Mouse (Mus musculus) embryonic fibroblast, embryonic 13.5 days (primary cell): ENCODE measurements around the gene Cyp2t4. TPM values are rescaled to one million over a fixed set of nuclear protein-coding genes. Genes with fewer than 3 reads are reported as not detected.
A peak's percentile ranks its signal among the peaks of the same experiment; 100 is the strongest.

Source experiments
- H3K27ac ChIP-seq: 2 replicates; pipeline ENCODE4 v1.5.1; 2012; ENCODE audit warnings: low read length, control low read depth, inconsistent platforms; ENCODE audit not compliant: insufficient read depth
- H3K4me1 ChIP-seq: 2 replicates; pipeline ENCODE4 v1.6.1; 2011; ENCODE audit warnings: low read length; ENCODE audit not compliant: control insufficient read depth, insufficient read depth
- H3K4me3 ChIP-seq: 2 replicates; pipeline ENCODE4 v1.5.1; 2011; ENCODE audit warnings: mild to moderate bottlenecking, control low read depth, low read length; ENCODE audit not compliant: insufficient read depth
- CTCF ChIP-seq: IDR thresholded peaks from 2 replicates; pipeline ENCODE4 v1.5.1; 2011; ENCODE audit warnings: mild to moderate bottlenecking, control low read depth, low read length, moderate library complexity, borderline replicate concordance; ENCODE audit not compliant: insufficient read depth
- POLR2A ChIP-seq: IDR thresholded peaks from 2 replicates; pipeline ENCODE4 v1.6.1; 2011; ENCODE audit warnings: low read depth, mild to moderate bottlenecking, control low read depth, low read length, moderate library complexity
- polyA plus RNA-seq: library from polyadenylated mRNA; stranded (reverse); fragments of >200 nt; gene quantifications from 2 replicates; pipeline ENCODE4 v1.2.4, GENCODE M21; 2011; ENCODE audit warnings: low read depth; ENCODE audit not compliant: missing spikeins, insufficient read length

Gene Cyp2t4
- polyA plus RNA-seq, 1 experiment, result not detected

DNA sequence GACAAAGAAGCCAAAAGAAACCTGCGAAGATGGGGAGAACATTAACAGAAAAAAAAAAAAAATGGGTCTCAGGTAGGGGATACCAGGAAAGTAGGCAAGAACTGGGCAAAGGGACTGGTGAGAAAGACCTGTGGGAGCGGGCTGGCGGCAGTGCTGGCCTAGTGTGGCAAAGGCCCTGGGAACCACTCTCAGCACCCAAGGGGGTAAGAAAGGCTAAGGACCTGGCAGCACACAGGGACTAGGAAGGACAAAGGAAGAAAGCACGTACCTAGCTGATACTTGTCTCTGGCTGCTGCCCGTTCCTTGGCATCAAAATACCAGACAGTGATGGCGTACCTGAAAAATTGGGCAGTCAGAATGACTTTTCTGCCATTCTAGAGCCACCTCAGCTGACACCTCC lies 5.7 kb downstream of the Cyp2t4 start:
- H3K27ac ChIP-seq, result no peak overlapping the region
- H3K4me3 ChIP-seq, result no peak overlapping the region
- H3K4me1 ChIP-seq, result no peaks in the 10 kb centered on the region; the same call in 1 of the 2 replicates
- TF ChIP-seq POLR2A (no peak), CTCF (no peak)

DNA sequence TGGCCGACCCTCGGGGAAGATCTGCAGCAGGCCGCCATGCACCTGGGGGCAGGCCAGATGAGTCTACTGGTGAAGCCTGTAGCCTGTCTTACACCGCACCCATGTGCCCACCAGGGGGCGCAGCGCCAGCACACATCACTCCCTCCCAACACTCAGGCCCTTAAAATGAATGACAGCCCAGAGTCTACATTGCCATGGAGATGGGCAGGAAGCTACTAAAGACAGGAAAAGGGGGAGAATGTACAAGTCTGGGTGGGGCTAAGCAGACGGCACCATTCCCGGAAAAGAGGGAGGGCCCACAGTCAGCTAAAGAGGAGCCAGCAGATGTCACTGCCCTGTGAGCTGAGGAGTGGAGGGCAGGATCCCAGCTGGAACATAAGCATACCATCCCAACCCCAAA lies 6.4 kb downstream of the Cyp2t4 start:
- no peak overlapping the region for H3K27ac ChIP-seq
- no peak overlapping the region for H3K4me3 ChIP-seq
- H3K4me1 ChIP-seq, result no peaks in the 10 kb centered on the region; the same call in none of the 2 replicates
- TF ChIP-seq POLR2A (no peak), CTCF (peak; percentile 95)

GRCm38 (mm10) chr7:27160921-27161320 lies 7.4 kb downstream of the Cyp2t4 start:
- no peak overlapping the region for H3K27ac ChIP-seq
- no peak overlapping the region for H3K4me3 ChIP-seq
- no peaks in the 10 kb centered on the region; the same call in none of the 2 replicates for H3K4me1 ChIP-seq
- no peak for TF ChIP-seq CTCF

DNA sequence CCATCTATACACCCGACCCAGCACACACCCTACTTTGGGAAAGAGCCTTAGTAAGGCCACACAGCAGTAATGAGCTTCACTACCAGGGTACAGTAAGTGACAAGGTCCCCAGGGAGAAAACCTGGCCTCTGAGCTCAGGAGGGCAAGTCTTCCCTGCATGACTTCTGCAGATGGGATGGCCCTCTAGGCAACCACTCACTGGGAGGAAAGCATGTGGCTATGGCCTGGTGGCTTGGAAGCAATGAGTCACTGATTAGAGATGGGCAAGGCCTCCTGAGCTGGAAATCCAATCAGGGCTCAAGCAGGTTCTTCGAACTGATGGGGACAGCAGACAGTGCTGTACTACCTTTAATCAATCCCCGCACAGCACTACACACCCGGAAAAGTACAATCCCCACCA lies 8.2 kb downstream of the Cyp2t4 start:
- no peak overlapping the region for H3K4me3 ChIP-seq
- no peak for TF ChIP-seq CTCF
- H3K27ac ChIP-seq, result no peak overlapping the region
- no peaks in the 10 kb centered on the region; the same call in none of the 2 replicates for H3K4me1 ChIP-seq

GRCm38 (mm10) chr7:27162780-27163449 lies 9.4 kb downstream of the Cyp2t4 start:
- Histone ChIP-seq H3K4me1 (no peaks in the 10 kb centered on the region; the same call in none of the 2 replicates), H3K4me3 (no peak overlapping the region), H3K27ac (no peak overlapping the region)
- TF ChIP-seq CTCF, result no peak
- TF ChIP-seq POLR2A, result no peak

GRCm38 (mm10) chr7:27163450-27163805 lies 9.9 kb downstream of the Cyp2t4 start:
- Histone ChIP-seq H3K27ac (no peak overlapping the region), H3K4me3 (no peak overlapping the region), H3K4me1 (no peaks in the 10 kb centered on the region; the same call in none of the 2 replicates)
- TF ChIP-seq CTCF, result no peak
- no peak for TF ChIP-seq POLR2A

GRCm38 (mm10) chr7:27164112-27164947 lies 10.8 kb downstream of the Cyp2t4 start:
- no peaks in the 10 kb centered on the region; the same call in none of the 2 replicates for H3K4me1 ChIP-seq
- no peak overlapping the region for H3K4me3 ChIP-seq
- TF ChIP-seq POLR2A, result no peak
- no peak for TF ChIP-seq CTCF
- no peak overlapping the region for H3K27ac ChIP-seq

- Histone ChIP-seq H3K27ac (no peak overlapping the region), H3K4me3 (peak overlapping the region; percentile 89), H3K4me1 (no peaks in the 10 kb centered on the region; the same call in none of the 2 replicates)
- TF ChIP-seq POLR2A, result no peak
- TF ChIP-seq CTCF, result no peak
Measured at GRCm38 (mm10) chr7:27165007-27165655, 11.6 kb downstream of the Cyp2t4 start.

DNA sequence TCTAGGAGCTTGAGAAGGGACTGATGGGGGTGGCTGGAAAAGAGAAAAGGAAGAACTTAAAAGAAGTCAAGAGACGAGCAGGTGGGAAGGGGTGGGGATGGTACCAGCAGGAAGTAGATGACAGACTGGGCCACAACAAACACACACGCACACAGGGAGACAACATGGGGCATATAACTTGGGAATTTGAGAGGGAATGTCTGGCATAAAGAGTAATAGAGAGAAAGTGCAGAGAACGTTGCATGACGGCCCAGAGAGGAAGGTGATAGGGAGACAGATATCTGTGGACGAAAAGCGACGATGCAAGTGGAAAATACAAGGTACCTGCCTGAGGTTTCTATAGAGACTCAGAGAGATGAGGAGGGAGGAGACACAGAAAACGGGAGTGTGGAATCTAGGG lies 12.2 kb downstream of the Cyp2t4 start:
- Histone ChIP-seq H3K27ac (peak overlapping the region; percentile 92), H3K4me1 (no peaks in the 10 kb centered on the region; the same call in none of the 2 replicates), H3K4me3 (peak overlapping the region; percentile 89)
- TF ChIP-seq POLR2A (no peak), CTCF (no peak)

- no peak for TF ChIP-seq CTCF
- TF ChIP-seq POLR2A, result peak; percentile 80
Measured at GRCm38 (mm10) chr7:27166229-27166613, 12.7 kb downstream of the Cyp2t4 start.

More at GRCm38 (mm10) chr7:27166229-27166613, 12.7 kb downstream of the Cyp2t4 start:
- H3K4me3 ChIP-seq, result peak overlapping the region; percentile 89
- no peaks in the 10 kb centered on the region; the same call in none of the 2 replicates for H3K4me1 ChIP-seq
- H3K27ac ChIP-seq, result peak overlapping the region; percentile 92
